Mouse (Mus musculus) gastrocnemius, postnatal 25 days (tissue): ENCODE measurements at regions not wholly inside any gene's neighbourhood (a gene's known extent, or its start where the extent isn't known, plus 50 kb on each side); places are given as distances from the start of the nearest gene placed in this dataset.

Source experiments
- DNase-seq: peaks from one replicate; pipeline ENCODE4 v3.0.0; 2022

DNA sequence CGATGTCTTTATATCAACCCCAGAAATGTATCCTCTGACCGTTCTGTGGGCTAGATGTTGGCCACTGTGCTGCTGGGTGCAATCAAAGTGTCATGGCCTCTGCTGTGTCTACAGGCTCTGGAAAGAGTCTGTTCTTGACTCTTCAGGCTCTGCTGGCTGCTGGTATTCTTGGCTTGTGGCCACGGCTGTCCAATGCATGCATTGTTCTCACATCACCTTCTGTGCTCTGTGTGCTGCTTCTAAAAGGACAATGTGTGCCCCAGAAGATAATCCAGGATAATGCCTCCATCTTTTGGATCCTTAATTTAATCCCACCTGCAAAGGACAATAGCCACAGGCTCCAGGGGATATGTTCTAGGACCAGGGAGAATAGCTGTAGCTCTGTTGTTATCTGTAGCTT, 77.5 kb upstream of the Dapl1 start:
- peak; percentile 30 for DNase-seq

DNA sequence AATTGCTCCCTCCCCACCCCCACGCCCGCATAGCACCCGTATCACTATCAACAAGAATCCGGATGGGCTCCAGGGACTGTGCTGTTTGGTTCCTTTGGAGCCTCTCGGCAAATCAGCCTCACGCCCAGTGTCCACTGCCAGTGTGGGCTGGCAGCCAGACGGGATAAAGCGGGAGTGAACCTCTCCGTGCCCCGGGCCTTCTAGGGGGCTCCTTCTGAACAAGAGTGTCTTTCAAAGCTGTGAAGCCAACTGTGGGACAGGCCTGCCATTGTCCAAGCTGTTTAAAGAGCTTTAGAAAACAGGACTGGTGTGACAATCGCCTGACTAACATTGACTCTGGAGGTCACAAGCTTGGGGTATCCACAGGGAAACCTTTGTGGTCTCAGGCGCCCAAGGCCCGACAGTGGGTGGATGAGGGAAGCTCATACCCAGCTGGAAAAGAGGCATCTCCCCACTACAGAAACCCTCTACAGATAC, 76.9 kb upstream of the Dapl1 start:
- peak; percentile 29 for DNase-seq

DNA sequence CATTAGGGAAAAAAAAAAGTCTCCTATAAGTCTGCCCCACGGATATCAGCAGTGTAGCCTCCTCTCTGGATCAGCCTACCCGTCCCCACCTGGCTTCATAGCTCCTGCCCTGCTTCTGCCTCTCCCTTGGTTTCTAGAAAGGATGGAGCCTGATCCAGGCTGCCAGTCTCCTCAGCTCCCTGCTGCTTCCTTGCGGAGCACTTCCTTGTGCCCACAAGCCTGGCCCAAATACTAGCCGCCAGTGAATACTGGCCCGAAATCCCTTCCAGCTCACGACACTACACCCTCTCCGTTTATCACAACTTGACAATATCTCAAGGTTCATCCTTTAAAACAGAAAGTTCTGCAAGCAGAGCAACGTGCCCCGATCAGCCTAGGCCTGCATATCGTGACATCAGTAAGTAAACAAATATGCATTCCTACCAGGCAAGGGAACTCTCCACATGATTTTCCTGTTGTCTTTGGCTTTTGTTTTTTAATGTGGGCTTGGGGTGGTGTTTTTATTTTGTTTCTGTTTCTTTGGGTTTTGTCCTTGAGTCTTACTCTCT, 76.3 kb upstream of the Dapl1 start:
- DNase-seq, result no peak

DNA sequence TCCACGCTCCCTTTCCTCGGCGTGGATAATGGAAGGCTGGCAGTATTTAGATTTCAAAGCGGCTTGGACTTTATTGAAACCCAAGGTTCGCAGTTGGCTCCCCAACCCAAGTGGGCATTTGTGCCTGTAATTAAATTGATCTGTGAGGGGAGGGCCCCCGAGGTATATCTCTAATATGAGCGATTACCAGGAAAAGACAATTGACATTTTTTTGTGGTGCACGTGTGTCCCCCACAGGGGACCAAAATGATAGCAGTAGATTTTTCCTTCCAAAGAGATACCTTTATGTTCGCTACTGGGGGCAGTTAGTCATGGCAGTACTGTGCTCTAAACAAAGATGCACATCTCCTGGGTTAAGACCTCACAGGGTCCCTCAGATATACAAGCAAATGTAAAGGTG, 69.8 kb upstream of the Dapl1 start:
- DNase-seq, result no peak

DNA sequence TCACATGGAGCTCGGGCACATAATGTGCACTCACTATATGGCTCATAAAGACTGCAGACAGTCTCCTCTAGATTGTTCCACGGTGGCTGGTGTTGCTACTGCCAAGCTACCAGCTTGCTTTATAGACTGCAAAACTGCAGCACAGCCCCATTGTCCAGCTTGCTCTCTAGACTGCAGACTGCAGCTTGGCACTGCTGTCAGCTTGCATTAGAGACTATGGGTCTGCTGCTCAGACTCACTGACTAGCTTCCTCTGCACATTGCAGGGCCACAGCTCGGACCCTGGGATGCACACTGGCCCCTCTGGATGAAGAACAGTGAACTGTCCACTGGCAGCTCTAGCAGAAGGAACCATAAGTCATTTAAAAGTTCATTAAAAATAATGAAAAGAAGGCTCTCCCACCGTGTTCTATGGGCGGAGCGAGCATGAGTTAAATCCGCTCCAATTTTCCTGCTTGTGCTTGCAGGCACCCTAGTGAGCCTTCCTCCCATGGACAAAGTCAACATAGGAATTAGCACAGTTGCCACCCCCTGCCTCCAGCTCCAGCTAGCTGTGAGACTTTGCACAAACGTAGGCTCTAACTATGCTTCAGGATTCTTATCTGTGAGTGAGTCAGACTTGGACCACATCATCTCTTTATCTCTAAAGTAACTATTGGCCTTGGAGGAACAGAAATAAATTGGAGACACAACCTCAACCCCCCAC, 67.8 kb upstream of the Dapl1 start:
- DNase-seq, result no peak

DNA sequence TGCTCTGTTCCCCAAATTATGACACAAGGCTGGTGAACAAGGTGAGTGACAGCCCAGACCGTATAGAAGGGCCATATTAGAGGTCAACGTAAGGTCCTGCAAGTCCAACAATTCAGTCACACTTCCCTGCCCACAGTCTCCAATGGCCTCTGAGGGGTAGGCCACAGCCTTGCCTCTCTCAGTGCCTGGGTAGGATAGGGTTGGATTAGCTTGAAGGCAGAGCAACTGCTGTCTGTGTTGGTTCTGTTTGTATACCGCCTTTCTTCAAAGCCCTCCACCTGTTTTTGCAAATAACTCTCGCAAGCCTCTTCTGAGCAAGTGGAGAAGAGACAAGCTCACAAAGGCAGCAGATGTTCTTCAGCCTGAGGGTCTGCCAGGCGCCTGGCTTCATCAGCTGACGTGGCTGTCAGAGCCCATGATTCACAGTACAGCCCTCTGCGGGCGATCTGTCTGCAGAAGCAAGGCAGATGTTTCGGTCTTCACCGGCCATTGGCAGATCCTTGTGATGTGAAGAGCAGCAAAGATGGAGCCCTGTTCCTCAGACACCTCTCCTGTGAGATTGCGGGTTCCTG, 67.0 kb upstream of the Dapl1 start:
- no peak for DNase-seq

DNA sequence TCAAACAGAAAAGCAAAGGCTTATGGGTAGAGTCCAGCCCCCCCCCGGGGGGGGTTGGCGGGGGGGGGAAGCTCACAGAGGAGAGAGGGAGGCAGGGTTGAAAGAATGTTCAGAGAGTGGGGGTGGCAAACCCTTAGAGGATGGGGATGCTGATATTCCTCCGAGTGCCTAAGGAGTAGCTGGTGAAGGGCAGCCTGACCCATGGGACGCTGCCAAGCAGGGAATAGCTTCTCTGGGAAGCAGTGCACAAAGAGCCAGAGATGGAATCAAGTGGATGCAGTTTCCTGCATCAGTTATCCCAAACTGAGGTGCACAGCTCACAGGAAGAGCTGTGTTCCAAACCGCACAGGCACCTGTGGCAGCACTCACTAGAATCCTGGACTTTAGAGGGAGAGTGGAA, 64.0 kb upstream of the Dapl1 start:
- no peak for DNase-seq

DNA sequence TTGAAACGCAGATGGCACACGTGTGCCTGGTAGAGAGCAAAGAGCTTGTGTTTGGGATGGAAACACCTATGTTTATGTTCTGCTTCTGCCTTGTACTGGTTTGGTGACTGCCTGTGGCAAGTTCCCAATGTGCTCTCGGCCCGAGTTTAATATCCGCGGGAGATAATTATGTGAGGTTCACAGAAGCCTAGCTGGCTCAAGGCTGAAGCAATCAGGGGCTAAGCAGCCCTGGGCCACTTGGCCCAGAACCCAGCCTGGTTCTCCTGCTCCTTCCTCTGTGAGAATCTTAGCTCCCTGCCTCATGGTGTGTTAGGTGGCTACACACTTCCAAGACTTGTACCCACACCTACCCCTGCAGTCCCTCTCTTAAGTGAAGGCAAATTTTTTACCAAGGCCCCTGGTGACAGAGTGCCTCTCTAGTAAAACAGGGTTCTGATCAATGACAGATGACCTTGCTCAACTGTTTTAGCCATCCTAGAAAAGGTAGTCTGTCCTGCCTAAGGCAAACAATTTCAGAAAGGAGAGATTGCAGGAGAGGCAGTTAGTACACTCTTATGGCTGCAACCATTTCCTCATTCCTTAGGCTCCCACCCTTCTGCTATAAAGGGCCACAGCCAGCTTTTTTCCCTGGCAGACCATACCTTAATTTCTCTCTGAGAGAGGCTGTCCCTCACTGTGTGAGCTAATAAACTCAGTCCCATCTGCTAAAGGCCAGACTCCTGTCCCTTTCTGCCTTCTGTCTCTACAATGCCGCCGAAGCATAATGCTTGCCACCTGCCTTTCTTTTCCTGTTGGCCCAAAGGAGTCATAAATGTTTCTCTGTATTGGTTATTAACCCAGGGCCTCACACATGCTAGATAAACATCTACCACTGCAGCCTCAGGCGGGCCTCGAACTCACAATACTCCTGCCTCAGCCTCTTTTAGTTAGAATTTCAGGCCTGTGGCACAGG, 61.9 kb upstream of the Dapl1 start:
- DNase-seq, result no peak

DNA sequence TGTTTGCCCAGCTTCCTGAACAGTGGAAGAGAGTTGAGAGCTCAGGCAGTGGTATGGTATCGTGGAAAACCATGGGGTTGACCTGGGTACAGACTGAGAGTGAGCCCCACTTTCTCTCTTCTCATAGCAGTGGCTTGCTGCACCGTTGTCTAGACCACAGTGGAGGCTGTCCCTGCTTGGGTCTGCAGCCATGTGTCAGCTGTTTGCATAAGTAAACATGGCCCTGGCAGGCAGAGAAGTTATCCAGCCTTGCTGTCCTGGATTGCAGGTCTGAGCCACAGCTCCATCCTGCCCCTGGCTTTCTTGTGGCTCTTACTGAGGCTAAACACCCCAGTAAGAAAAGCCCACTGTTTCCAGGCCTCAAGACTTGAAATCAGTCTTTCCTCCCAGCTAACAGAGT, 60.2 kb upstream of the Dapl1 start:
- DNase-seq, result no peak

DNA sequence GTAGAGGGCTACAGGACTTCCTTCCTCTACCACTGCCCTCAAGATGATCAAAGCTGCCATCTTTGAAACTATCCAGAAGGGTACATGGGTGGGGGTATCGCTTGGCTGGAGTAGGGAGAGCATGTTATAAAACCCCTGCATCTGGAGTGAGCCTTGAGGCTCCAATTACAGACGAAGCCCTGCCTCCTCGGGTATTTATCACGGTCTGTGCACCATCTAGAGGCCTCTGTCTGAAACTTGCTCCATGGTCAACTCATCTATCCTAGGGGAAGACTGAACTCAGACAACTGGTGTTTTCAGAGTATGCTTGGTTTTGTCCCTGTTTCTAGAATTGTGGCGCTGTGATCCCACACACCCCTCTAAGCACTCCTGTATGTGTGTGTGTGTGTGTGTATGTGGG, 59.7 kb upstream of the Dapl1 start:
- no peak for DNase-seq

DNA sequence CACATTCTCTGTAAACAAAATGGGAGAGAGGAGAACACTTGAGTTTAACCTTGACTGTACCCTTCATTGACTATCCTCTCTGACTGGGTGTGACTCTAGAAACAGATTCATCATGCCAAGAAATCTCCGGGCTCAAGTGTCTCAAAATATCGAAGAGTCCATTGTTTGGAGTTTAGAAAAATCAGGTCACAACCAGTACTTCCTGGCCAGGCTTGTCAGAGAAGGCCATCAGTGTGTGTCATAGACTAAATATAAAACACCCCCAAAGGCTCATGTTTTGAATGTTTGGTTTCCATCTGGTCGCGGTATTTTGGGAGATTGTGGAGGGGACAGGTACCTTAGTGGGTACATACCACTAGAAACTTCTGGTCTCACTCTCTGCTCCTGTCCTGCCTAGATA, 58.6 kb upstream of the Dapl1 start:
- DNase-seq, result no peak

DNA sequence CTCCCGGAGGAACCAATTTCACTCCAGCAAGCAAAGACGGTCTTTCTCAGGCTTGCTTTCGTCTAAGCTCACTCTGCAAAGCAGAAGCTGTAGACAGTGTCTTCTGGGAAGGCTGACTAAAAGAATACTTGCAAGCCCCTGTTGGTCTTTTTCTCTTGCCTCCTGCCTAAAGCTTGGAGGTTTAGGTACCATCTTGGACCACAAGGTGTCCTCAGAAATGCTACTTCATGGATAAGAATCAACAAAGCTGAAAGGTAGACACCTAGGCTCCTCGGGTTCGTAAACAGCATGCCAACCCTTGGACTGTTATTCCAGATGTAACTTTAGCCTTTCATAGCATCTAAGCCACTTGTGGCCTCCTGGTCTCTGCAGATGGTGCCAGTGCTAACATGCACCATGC, 53.0 kb upstream of the Dapl1 start:
- no peak for DNase-seq

DNA sequence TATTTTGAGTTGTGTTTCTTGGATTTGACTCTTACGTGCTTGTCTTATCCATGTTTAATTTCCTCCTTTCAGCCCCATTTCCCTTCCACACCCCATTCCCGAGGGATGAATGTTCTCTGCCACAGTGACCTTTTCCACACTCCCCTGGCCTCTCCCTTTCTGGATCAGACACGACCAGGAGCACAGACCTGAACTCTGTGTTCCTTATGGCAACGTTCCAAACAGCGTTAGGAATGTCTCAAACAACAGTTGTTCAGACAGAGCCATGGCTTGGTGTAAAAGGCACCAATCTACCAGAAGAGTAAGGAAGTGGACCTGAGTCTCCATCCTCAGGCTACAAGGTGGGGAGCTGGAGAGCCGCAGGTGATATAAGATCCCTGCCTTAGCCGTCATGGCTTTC, 52.6 kb upstream of the Dapl1 start:
- DNase-seq, result peak; percentile 54
